Mouse (Mus musculus): ENCODE data around the gene Gak. TPM values are rescaled to one million over a fixed set of nuclear protein-coding genes. Genes with fewer than 3 reads are reported as not detected.

The Gak gene
- total and polyA plus RNA-seq, 3 experiments, result 86.4 to 87.2 (median 87.1) TPM

Other genes with a start within 250 kb of the Gak start
- not detected for gene Pde6b, start 241.4 kb downstream of the Gak start, total RNA-seq (2021)
- gene Pde6b, start 241.4 kb downstream of the Gak start, polyA plus RNA-seq (2012; rRNA removed), result not detected in 2 replicates
- 100 to 1,000 TPM; 370 to 504 TPM for gene Atp5k, start 195.3 kb downstream of the Gak start, total RNA-seq (2021)
- 22.4 and 22.9 TPM in 2 replicates for gene Atp5k, start 195.3 kb downstream of the Gak start, polyA plus RNA-seq (2012; rRNA removed)
- gene Mfsd7a, start 180.9 kb downstream of the Gak start, total RNA-seq (2021), result 1 to 10 TPM; 1.0 TPM
- 3.0 TPM in 2 replicates for gene Mfsd7a, start 180.9 kb downstream of the Gak start, polyA plus RNA-seq (2012; rRNA removed)
- 10 to 100 TPM; 31.8 to 50.9 TPM for gene Pcgf3, start 168.5 kb downstream of the Gak start, total RNA-seq (2021)
- gene Pcgf3, start 168.5 kb downstream of the Gak start, polyA plus RNA-seq (2012; rRNA removed), result 5.2 and 8.4 TPM in 2 replicates
- gene Cplx1, start 79.7 kb downstream of the Gak start, total RNA-seq (2021), result 1 to 10 TPM; 2.0 to 3.7 TPM
- 0.83 and 1.6 TPM in 2 replicates for gene Cplx1, start 79.7 kb downstream of the Gak start, polyA plus RNA-seq (2012; rRNA removed)
- 10 to 100 TPM; 25.7 to 28.5 TPM for gene Tmem175, start within 50 bp of the Gak start, total RNA-seq (2021)
- gene Tmem175, start within 50 bp of the Gak start, polyA plus RNA-seq (2012; rRNA removed), result 50.2 and 61.8 TPM in 2 replicates
- gene Idua, start 30.6 kb upstream of the Gak start, total RNA-seq (2021), result 10 to 100 TPM; 15.5 to 16.3 TPM
- 41.7 and 42.6 TPM in 2 replicates for gene Idua, start 30.6 kb upstream of the Gak start, polyA plus RNA-seq (2012; rRNA removed)
- gene Dgkq, start 39.9 kb upstream of the Gak start, total RNA-seq (2021), result 10 to 100 TPM; 13.6 to 20.7 TPM
- gene Dgkq, start 39.9 kb upstream of the Gak start, polyA plus RNA-seq (2012; rRNA removed), result 20.8 and 22.0 TPM in 2 replicates
- gene Slc26a1, start 45.8 kb upstream of the Gak start, total RNA-seq (2021), result under 1 TPM; 0.21 to 0.81 TPM
- 0.21 and 0.85 TPM in 2 replicates for gene Slc26a1, start 45.8 kb upstream of the Gak start, polyA plus RNA-seq (2012; rRNA removed)
- gene Fgfrl1, start 62.6 kb upstream of the Gak start, total RNA-seq (2021), result 10 to 100 TPM; 21.5 to 48.5 TPM
- gene Fgfrl1, start 62.6 kb upstream of the Gak start, polyA plus RNA-seq (2012; rRNA removed), result 72.1 and 103 TPM in 2 replicates
- gene Rnf212, start 145.2 kb upstream of the Gak start, total RNA-seq (2021), result not detected
- not detected in 2 replicates for gene Rnf212, start 145.2 kb upstream of the Gak start, polyA plus RNA-seq (2012; rRNA removed)
- gene Tmed11, start 165.6 kb upstream of the Gak start, total RNA-seq (2021), result not detected
- gene Tmed11, start 165.6 kb upstream of the Gak start, polyA plus RNA-seq (2012; rRNA removed), result not detected in 2 replicates
- gene Vmn2r8, start 179.1 kb upstream of the Gak start, total RNA-seq (2021), result not detected
- gene Vmn2r8, start 179.1 kb upstream of the Gak start, polyA plus RNA-seq (2012; rRNA removed), result not detected in 2 replicates
- gene Vmn2r9, start 222.8 kb upstream of the Gak start, total RNA-seq (2021), result not detected
- not detected in 2 replicates for gene Vmn2r9, start 222.8 kb upstream of the Gak start, polyA plus RNA-seq (2012; rRNA removed)

Measured in adrenal gland, adult 2 months (tissue).